Mouse (Mus musculus): ENCODE measurements around the gene Cars. TPM values are rescaled to one million over a fixed set of nuclear protein-coding genes. Genes with fewer than 3 reads are reported as not detected.

Cars gene
- total RNA-seq (2023) = 10 to 100 TPM; 54.7 to 57.1 TPM

GRCm38 (mm10) chr7:143599428-143600230 lies at the start of gene Cars:
Cars (minus strand) TSS chr7:143600090.

GRCm38 (mm10) chr7:143649034-143649768 lies 49.3 kb upstream of the Cars start, which contains the start of gene Tnfrsf22:
Tnfrsf22 (minus strand) TSS chr7:143649661.

GRCm38 (mm10) chr7:143628540-143628939 lies 28.6 kb upstream of the Cars start, which contains the start of gene Tnfrsf26:
Tnfrsf26 (minus strand) TSS chr7:143628722.

GRCm38 (mm10) chr7:143548976-143549457 lies 50.9 kb downstream of the Cars start, which contains the start of gene Nap1l4:
Nap1l4 (minus strand) TSS chr7:143549106.

Other genes starting within 250 kb of the Cars start
- gene Cdkn1c, start 139.0 kb downstream of the Cars start, total RNA-seq (2023) = under 1 TPM; 0.84 to 0.95 TPM
- gene Slc22a18, start 126.4 kb downstream of the Cars start, total RNA-seq (2023) = not detected
- gene Phlda2, start 96.9 kb downstream of the Cars start, total RNA-seq (2023) = not detected
- gene Nap1l4, start 51.0 kb downstream of the Cars start, total RNA-seq (2023) = 100 to 1,000 TPM; 146 to 150 TPM
- 10 to 100 TPM in 1 of 2 experiments, 1 to 10 TPM in 1; 7.1 to 10.4 TPM for gene Tnfrsf26, start 28.6 kb upstream of the Cars start, total RNA-seq (2023)
- 1 to 10 TPM; 5.5 to 7.2 TPM for gene Tnfrsf22, start 49.6 kb upstream of the Cars start, total RNA-seq (2023)
- gene Tnfrsf23, start 85.8 kb upstream of the Cars start, total RNA-seq (2023) = 1 to 10 TPM in 1 of 2 experiments, not detected in 1; 1.4 TPM
- gene Osbpl5, start 156.9 kb upstream of the Cars start, total RNA-seq (2023) = 10 to 100 TPM; 40.4 to 46.4 TPM
- gene Mrgprg, start 166.9 kb upstream of the Cars start, total RNA-seq (2023) = not detected
- gene Mrgpre, start 184.4 kb upstream of the Cars start, total RNA-seq (2023) = 10 to 100 TPM; 13.3 to 14.6 TPM
- gene Nadsyn1, start 222.8 kb upstream of the Cars start, total RNA-seq (2023) = 10 to 100 TPM; 24.3 to 26.3 TPM
- gene Dhcr7, start 223.1 kb upstream of the Cars start, total RNA-seq (2023) = 10 to 100 TPM; 20.4 to 23.3 TPM

All from B cell, adult 67 days (primary cell).